Mouse (Mus musculus): Measurements from ENCODE around the gene 2210017I01Rik. TPM values are rescaled to one million over a fixed set of nuclear protein-coding genes. Genes with fewer than 3 reads are reported as not detected.

2210017I01Rik gene
- polyA plus RNA-seq (2014; fragmentation: Illumina TruSeq; extraction: RNeasy Lipid Tissue Mini Kit (QIAGEN cat#74804); ENCODE audit: insufficient read depth, low read depth, low replicate concordance) = not detected

DNA sequence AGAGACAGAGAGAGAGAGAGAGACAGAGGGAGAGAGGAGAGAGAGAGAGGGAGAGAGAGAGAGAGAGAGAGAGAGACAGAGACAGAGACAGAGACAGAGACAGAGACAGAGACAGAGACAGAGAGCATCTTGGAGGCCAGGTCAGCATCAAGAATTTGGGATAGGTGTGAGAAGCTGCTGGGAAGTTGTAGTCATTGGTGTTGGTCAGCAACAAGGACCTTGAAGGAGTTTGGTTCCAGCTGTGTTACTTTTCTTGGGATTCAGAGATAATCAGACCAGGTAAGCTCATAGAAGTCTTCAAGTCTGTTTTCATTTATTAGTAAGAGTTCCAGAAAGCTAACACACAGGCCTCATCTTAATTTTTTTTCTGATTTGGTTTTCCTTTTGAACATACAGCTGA, at the start of gene 2210017I01Rik:
TSS of gene 2210017I01Rik (minus strand) at position 101 of the 400 bp plus-strand sequence.

DNA sequence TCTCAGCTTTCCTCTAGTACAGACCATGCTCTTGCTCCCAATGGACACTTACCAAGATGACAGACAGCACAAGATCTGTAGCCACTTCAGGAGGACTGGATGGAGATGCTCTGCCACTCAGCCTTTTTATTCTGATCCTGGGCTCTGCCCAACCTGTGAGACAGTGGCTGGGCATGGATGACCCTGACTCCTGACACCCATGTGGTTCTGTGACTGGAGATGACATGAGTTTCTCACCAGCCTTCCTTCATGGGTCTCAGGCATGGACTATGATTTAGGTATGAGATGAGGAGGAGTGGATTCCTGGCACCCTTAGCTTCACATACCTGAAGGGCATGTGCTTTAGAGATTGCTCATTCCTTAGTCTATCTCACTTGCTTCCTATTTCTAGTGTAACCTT, 49.5 kb upstream of the 2210017I01Rik start, which contains the start of gene Lce1b:
TSS of gene Lce1b (minus strand) at position 101 of the 400 bp plus-strand sequence.

DNA sequence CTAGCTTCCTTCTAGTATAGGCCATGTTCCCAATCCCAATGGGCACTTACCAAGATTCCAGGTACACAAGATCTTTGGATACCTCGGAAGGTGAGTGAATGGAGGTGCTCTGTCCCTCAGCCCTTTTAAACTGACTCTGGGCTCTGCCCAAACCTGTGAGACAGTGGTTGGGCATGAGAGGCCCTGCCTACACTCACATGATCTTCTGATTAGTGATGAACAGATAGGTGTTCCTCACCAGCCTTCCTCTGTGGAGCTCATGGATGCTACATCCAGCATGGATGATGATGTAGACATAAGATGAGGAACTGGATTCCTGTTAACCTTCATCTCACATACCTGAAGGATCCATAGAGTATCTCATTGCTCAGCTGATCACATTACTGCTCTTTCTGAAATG, 40.9 kb upstream of the 2210017I01Rik start, which contains the start of gene Lce1a1:
TSS of gene Lce1a1 (minus strand) at position 101 of the 400 bp plus-strand sequence.

DNA sequence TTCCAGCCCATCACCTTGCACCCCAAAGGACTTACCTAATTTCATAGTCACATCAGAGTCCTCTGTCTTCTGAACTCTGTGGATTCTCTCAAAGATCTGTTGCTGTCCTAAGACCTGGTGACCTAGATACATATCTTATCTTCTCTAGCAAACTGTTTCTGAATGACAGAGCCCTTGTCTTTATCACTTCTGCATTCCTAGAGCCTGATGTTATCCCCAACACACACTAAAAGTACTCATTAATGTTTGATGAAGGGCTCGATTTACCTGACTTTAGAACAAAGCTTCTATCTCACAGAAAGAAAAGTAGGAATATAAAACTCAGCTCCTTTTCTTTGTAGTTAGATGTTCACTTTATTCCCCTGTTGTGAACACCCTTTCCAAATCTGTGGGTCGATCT, 14.3 kb upstream of the 2210017I01Rik start, which contains the start of gene Lce6a:
TSS of gene Lce6a (minus strand) at position 101 of the 400 bp plus-strand sequence.

DNA sequence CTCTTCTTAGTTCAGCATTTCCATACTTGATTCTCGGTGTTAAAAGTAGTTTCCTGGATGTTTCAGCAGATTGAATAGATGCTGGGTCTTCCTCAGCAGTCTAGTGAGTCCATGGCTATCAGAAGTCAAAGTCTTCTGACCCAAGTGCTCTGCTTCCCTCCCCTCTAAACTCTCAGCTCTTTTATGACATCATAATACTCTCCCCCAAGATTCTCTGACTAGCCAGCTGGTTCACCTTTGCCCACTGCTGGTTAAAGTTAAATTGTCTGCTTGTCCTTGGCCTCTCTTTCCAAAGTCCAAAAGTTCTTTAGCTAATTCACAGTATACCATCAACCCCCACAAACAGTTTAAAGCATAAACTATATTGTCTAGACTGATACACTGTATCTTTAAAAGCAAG, 18.4 kb downstream of the 2210017I01Rik start, which contains the start of gene Smcp:
TSS of gene Smcp (minus strand) at position 140 of the 400 bp plus-strand sequence.

DNA sequence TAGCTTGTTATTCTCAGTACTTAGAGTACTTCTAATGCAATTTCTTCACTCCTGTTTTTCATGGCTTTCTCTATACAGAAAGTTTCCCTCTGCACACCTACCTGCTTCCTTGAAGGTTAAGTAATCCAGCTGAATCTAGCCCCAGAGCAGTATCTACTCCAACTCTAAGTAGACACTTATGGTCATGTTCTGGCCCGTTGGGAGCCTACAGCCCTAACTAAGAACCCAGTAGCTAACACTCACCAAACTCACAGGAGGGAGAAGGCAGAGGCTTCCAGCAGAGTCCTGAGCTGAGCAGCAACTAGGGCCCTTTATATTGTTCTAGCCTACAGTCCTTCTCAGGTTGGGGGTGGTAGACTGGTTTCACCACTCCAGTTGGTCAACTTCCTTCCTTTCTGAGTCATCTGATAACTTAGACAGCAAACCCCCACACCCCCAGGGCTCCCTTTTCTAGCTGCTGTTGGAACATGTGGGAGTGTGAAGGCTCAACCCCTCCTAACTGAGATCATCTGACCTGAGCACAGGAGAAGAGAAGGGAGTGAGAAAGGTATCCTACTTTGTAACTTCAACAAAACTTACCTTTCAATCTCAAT, 33.7 kb downstream of the 2210017I01Rik start, which contains the start of gene Ivl:
TSS of gene Ivl (minus strand) at position 287 of the 593 bp plus-strand sequence.

Other genes starting within 250 kb of the 2210017I01Rik start
- not detected for gene Sprr2f, start 242.3 kb downstream of the 2210017I01Rik start, polyA plus RNA-seq (2014; fragmentation: Illumina TruSeq; extraction: RNeasy Lipid Tissue Mini Kit (QIAGEN cat#74804); ENCODE audit: insufficient read depth, low read depth, low replicate concordance)
- not detected for gene Sprr2h, start 221.8 kb downstream of the 2210017I01Rik start, polyA plus RNA-seq (2014; fragmentation: Illumina TruSeq; extraction: RNeasy Lipid Tissue Mini Kit (QIAGEN cat#74804); ENCODE audit: insufficient read depth, low read depth, low replicate concordance)
- not detected for gene Sprr2i, start 199.5 kb downstream of the 2210017I01Rik start, polyA plus RNA-seq (2014; fragmentation: Illumina TruSeq; extraction: RNeasy Lipid Tissue Mini Kit (QIAGEN cat#74804); ENCODE audit: insufficient read depth, low read depth, low replicate concordance)
- gene Sprr2j-ps, start 189.4 kb downstream of the 2210017I01Rik start, polyA plus RNA-seq (2014; fragmentation: Illumina TruSeq; extraction: RNeasy Lipid Tissue Mini Kit (QIAGEN cat#74804); ENCODE audit: insufficient read depth, low read depth, low replicate concordance) = not detected
- gene Gm9774, start 178.1 kb downstream of the 2210017I01Rik start, polyA plus RNA-seq (2014; fragmentation: Illumina TruSeq; extraction: RNeasy Lipid Tissue Mini Kit (QIAGEN cat#74804); ENCODE audit: insufficient read depth, low read depth, low replicate concordance) = 3.0 TPM
- gene Sprr2k, start 174.9 kb downstream of the 2210017I01Rik start, polyA plus RNA-seq (2014; fragmentation: Illumina TruSeq; extraction: RNeasy Lipid Tissue Mini Kit (QIAGEN cat#74804); ENCODE audit: insufficient read depth, low read depth, low replicate concordance) = not detected
- not detected for gene Sprr1b, start 168.7 kb downstream of the 2210017I01Rik start, polyA plus RNA-seq (2014; fragmentation: Illumina TruSeq; extraction: RNeasy Lipid Tissue Mini Kit (QIAGEN cat#74804); ENCODE audit: insufficient read depth, low read depth, low replicate concordance)
- gene Sprr3, start 148.8 kb downstream of the 2210017I01Rik start, polyA plus RNA-seq (2014; fragmentation: Illumina TruSeq; extraction: RNeasy Lipid Tissue Mini Kit (QIAGEN cat#74804); ENCODE audit: insufficient read depth, low read depth, low replicate concordance) = not detected
- gene Sprr1a, start 121.6 kb downstream of the 2210017I01Rik start, polyA plus RNA-seq (2014; fragmentation: Illumina TruSeq; extraction: RNeasy Lipid Tissue Mini Kit (QIAGEN cat#74804); ENCODE audit: insufficient read depth, low read depth, low replicate concordance) = 3.2 TPM
- gene Sprr4, start 107.0 kb downstream of the 2210017I01Rik start, polyA plus RNA-seq (2014; fragmentation: Illumina TruSeq; extraction: RNeasy Lipid Tissue Mini Kit (QIAGEN cat#74804); ENCODE audit: insufficient read depth, low read depth, low replicate concordance) = not detected
- gene 2310046K23Rik, start 73.0 kb downstream of the 2210017I01Rik start, polyA plus RNA-seq (2014; fragmentation: Illumina TruSeq; extraction: RNeasy Lipid Tissue Mini Kit (QIAGEN cat#74804); ENCODE audit: insufficient read depth, low read depth, low replicate concordance) = not detected
- 0.97 TPM for gene Ivl, start 33.8 kb downstream of the 2210017I01Rik start, polyA plus RNA-seq (2014; fragmentation: Illumina TruSeq; extraction: RNeasy Lipid Tissue Mini Kit (QIAGEN cat#74804); ENCODE audit: insufficient read depth, low read depth, low replicate concordance)
- gene Smcp, start 18.5 kb downstream of the 2210017I01Rik start, polyA plus RNA-seq (2014; fragmentation: Illumina TruSeq; extraction: RNeasy Lipid Tissue Mini Kit (QIAGEN cat#74804); ENCODE audit: insufficient read depth, low read depth, low replicate concordance) = not detected
- not detected for gene Lce6a, start 14.2 kb upstream of the 2210017I01Rik start, polyA plus RNA-seq (2014; fragmentation: Illumina TruSeq; extraction: RNeasy Lipid Tissue Mini Kit (QIAGEN cat#74804); ENCODE audit: insufficient read depth, low read depth, low replicate concordance)
- gene Lce1a1, start 40.8 kb upstream of the 2210017I01Rik start, polyA plus RNA-seq (2014; fragmentation: Illumina TruSeq; extraction: RNeasy Lipid Tissue Mini Kit (QIAGEN cat#74804); ENCODE audit: insufficient read depth, low read depth, low replicate concordance) = not detected
- not detected for gene Lce1b, start 49.4 kb upstream of the 2210017I01Rik start, polyA plus RNA-seq (2014; fragmentation: Illumina TruSeq; extraction: RNeasy Lipid Tissue Mini Kit (QIAGEN cat#74804); ENCODE audit: insufficient read depth, low read depth, low replicate concordance)
- gene Lce1a2, start 62.8 kb upstream of the 2210017I01Rik start, polyA plus RNA-seq (2014; fragmentation: Illumina TruSeq; extraction: RNeasy Lipid Tissue Mini Kit (QIAGEN cat#74804); ENCODE audit: insufficient read depth, low read depth, low replicate concordance) = not detected
- gene Lce1c, start 71.8 kb upstream of the 2210017I01Rik start, polyA plus RNA-seq (2014; fragmentation: Illumina TruSeq; extraction: RNeasy Lipid Tissue Mini Kit (QIAGEN cat#74804); ENCODE audit: insufficient read depth, low read depth, low replicate concordance) = not detected
- not detected for gene Lce1d, start 79.7 kb upstream of the 2210017I01Rik start, polyA plus RNA-seq (2014; fragmentation: Illumina TruSeq; extraction: RNeasy Lipid Tissue Mini Kit (QIAGEN cat#74804); ENCODE audit: insufficient read depth, low read depth, low replicate concordance)
- gene Lce1e, start 101.6 kb upstream of the 2210017I01Rik start, polyA plus RNA-seq (2014; fragmentation: Illumina TruSeq; extraction: RNeasy Lipid Tissue Mini Kit (QIAGEN cat#74804); ENCODE audit: insufficient read depth, low read depth, low replicate concordance) = not detected
- gene Lce1f, start 112.9 kb upstream of the 2210017I01Rik start, polyA plus RNA-seq (2014; fragmentation: Illumina TruSeq; extraction: RNeasy Lipid Tissue Mini Kit (QIAGEN cat#74804); ENCODE audit: insufficient read depth, low read depth, low replicate concordance) = not detected
- gene Gm38119, start 131.6 kb upstream of the 2210017I01Rik start, polyA plus RNA-seq (2014; fragmentation: Illumina TruSeq; extraction: RNeasy Lipid Tissue Mini Kit (QIAGEN cat#74804); ENCODE audit: insufficient read depth, low read depth, low replicate concordance) = not detected
- gene Lce1g, start 144.8 kb upstream of the 2210017I01Rik start, polyA plus RNA-seq (2014; fragmentation: Illumina TruSeq; extraction: RNeasy Lipid Tissue Mini Kit (QIAGEN cat#74804); ENCODE audit: insufficient read depth, low read depth, low replicate concordance) = not detected
- not detected for gene Lce1h, start 157.6 kb upstream of the 2210017I01Rik start, polyA plus RNA-seq (2014; fragmentation: Illumina TruSeq; extraction: RNeasy Lipid Tissue Mini Kit (QIAGEN cat#74804); ENCODE audit: insufficient read depth, low read depth, low replicate concordance)
- not detected for gene Lce1i, start 171.4 kb upstream of the 2210017I01Rik start, polyA plus RNA-seq (2014; fragmentation: Illumina TruSeq; extraction: RNeasy Lipid Tissue Mini Kit (QIAGEN cat#74804); ENCODE audit: insufficient read depth, low read depth, low replicate concordance)
- not detected for gene Lce1j, start 183.0 kb upstream of the 2210017I01Rik start, polyA plus RNA-seq (2014; fragmentation: Illumina TruSeq; extraction: RNeasy Lipid Tissue Mini Kit (QIAGEN cat#74804); ENCODE audit: insufficient read depth, low read depth, low replicate concordance)
- gene Lce1k, start 200.4 kb upstream of the 2210017I01Rik start, polyA plus RNA-seq (2014; fragmentation: Illumina TruSeq; extraction: RNeasy Lipid Tissue Mini Kit (QIAGEN cat#74804); ENCODE audit: insufficient read depth, low read depth, low replicate concordance) = not detected
- gene Kprp, start 219.8 kb upstream of the 2210017I01Rik start, polyA plus RNA-seq (2014; fragmentation: Illumina TruSeq; extraction: RNeasy Lipid Tissue Mini Kit (QIAGEN cat#74804); ENCODE audit: insufficient read depth, low read depth, low replicate concordance) = not detected
- not detected for gene Lce1l, start 243.8 kb upstream of the 2210017I01Rik start, polyA plus RNA-seq (2014; fragmentation: Illumina TruSeq; extraction: RNeasy Lipid Tissue Mini Kit (QIAGEN cat#74804); ENCODE audit: insufficient read depth, low read depth, low replicate concordance)

Data from lung, adult 10 weeks (tissue).